Mouse (Mus musculus): ENCODE measurements at regions not wholly inside any gene's neighbourhood (a gene's known extent, or its start where the extent isn't known, plus 50 kb on each side); places are given as distances from the start of the nearest gene placed in this dataset.

- no peak overlapping the region for H3K4me2 ChIP-seq (replicated peaks; ENCODE audit: low read depth, low read length)
- H3K9me3 ChIP-seq (ENCODE audit: control insufficient read depth, low read length), result no peaks in the 10 kb centered on the region
- H3K27ac ChIP-seq (ENCODE audit: low read depth, low read length), result no peak overlapping the region
- H3K36me3 ChIP-seq (ENCODE audit: control insufficient read depth, insufficient read depth, low read length), result no peaks in the 10 kb centered on the region
- no peaks in the 10 kb centered on the region for H3K27me3 ChIP-seq (ENCODE audit: control insufficient read depth, insufficient read depth, low read length)
- WGBS, result 54% methylated on average over 22 of the region's 22 CpGs
- H3K9ac ChIP-seq (ENCODE audit: low read depth, low read length), result no peak overlapping the region
- no peak overlapping the region for H3K4me3 ChIP-seq (ENCODE audit: low read length)
- no peak for ATAC-seq (ENCODE audit: low FRiP score, low TSS enrichment)
- no peaks in the 10 kb centered on the region for H3K4me1 ChIP-seq (ENCODE audit: control insufficient read depth, insufficient read depth, low read length)
Measured at GRCm38 (mm10) chr1:41035085-41035880, 229.9 kb downstream of the Tmem182 start.

GRCm38 (mm10) chr1:41036940-41037339 lies 231.5 kb downstream of the Tmem182 start:
- no peaks in the 10 kb centered on the region for H3K9me3 ChIP-seq (ENCODE audit: control insufficient read depth, low read length)
- 81% methylated on average over 12 of the region's 12 CpGs for WGBS
- H3K9ac ChIP-seq (ENCODE audit: low read depth, low read length), result no peak overlapping the region
- no peak overlapping the region for H3K4me3 ChIP-seq (ENCODE audit: low read length)
- no peaks in the 10 kb centered on the region for H3K27me3 ChIP-seq (ENCODE audit: control insufficient read depth, insufficient read depth, low read length)
- H3K4me2 ChIP-seq (replicated peaks; ENCODE audit: low read depth, low read length), result no peak overlapping the region
- H3K36me3 ChIP-seq (ENCODE audit: control insufficient read depth, insufficient read depth, low read length), result no peaks in the 10 kb centered on the region
- ATAC-seq (ENCODE audit: low FRiP score, low TSS enrichment), result no peak
- H3K4me1 ChIP-seq (ENCODE audit: control insufficient read depth, insufficient read depth, low read length), result no peaks in the 10 kb centered on the region
- H3K27ac ChIP-seq (ENCODE audit: low read depth, low read length), result no peak overlapping the region

DNA sequence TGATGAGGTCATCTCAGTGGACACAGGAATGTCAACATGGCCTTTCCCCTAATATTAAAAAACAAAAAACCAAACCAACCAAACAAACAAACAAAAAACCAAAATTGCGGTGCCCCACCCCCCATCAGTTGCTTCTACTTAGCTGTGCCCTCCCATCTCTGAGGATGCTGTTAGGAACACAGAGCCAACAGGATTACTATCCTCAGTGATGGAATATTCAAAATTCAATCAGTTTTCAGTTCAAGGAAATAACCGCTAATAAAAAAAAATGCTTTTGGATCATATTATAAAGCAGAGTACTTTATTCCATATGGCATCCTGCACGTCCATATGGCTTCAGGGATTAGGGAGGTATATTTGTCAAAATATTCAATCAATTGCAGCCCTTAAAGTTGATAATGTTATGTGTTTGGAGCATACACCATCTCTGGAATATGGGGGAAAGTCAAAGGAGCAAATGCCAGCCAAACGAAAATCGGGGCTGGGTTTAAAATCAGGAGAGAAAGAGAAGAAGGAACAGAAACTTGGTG lies 249.1 kb downstream of the Tmem182 start:
- 94% methylated on average over 5 of the region's 5 CpGs for WGBS

GRCm38 (mm10) chr1:41055761-41056160 lies 250.4 kb downstream of the Tmem182 start:
- Histone ChIP-seq H3K27ac (ENCODE audit: low read depth, low read length) (no peak overlapping the region), H3K4me3 (ENCODE audit: low read length) (no peak overlapping the region), H3K9ac (ENCODE audit: low read depth, low read length) (no peak overlapping the region), H3K4me1 (ENCODE audit: control insufficient read depth, insufficient read depth, low read length) (no peaks in the 10 kb centered on the region), H3K9me3 (ENCODE audit: control insufficient read depth, low read length) (no peaks in the 10 kb centered on the region), H3K27me3 (ENCODE audit: control insufficient read depth, insufficient read depth, low read length) (no peaks in the 10 kb centered on the region), H3K36me3 (ENCODE audit: control insufficient read depth, insufficient read depth, low read length) (no peaks in the 10 kb centered on the region), H3K4me2 (replicated peaks; ENCODE audit: low read depth, low read length) (no peak overlapping the region)
- 86% methylated on average over 10 of the region's 10 CpGs for WGBS
- no peak for ATAC-seq (ENCODE audit: low FRiP score, low TSS enrichment)

More for the DNA sequence above, 249.1 kb downstream of the Tmem182 start:
- Histone ChIP-seq H3K4me3 (ENCODE audit: low read length) (no peak overlapping the region), H3K4me1 (ENCODE audit: control insufficient read depth, insufficient read depth, low read length) (no peaks in the 10 kb centered on the region), H3K9ac (ENCODE audit: low read depth, low read length) (no peak overlapping the region), H3K36me3 (ENCODE audit: control insufficient read depth, insufficient read depth, low read length) (no peaks in the 10 kb centered on the region), H3K27me3 (ENCODE audit: control insufficient read depth, insufficient read depth, low read length) (no peaks in the 10 kb centered on the region), H3K4me2 (replicated peaks; ENCODE audit: low read depth, low read length) (no peak overlapping the region), H3K27ac (ENCODE audit: low read depth, low read length) (no peak overlapping the region), H3K9me3 (ENCODE audit: control insufficient read depth, low read length) (no peaks in the 10 kb centered on the region)
- ATAC-seq (ENCODE audit: low FRiP score, low TSS enrichment), result no peak

DNA sequence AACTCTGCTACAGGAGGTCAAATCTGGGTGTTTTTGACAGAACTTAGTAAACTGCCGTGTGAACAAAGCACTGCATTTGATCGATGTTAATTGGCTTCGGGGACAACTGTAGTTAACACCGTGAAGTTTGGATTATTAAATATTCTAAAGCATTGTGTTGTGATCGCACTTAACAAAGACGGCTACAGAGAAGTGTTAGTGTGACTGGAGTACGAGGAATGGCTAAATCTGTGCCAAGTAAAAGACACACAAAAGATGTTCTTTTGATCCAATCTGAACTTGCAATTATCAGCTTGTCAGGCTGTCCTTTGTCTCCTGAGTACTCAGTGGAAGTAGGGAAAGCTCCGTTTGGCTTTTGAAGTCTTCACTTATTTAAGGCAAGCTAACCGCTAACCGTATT lies 259.7 kb downstream of the Tmem182 start:
- Histone ChIP-seq H3K9me3 (ENCODE audit: control insufficient read depth, low read length) (no peaks in the 10 kb centered on the region), H3K27me3 (ENCODE audit: control insufficient read depth, insufficient read depth, low read length) (no peaks in the 10 kb centered on the region), H3K4me3 (ENCODE audit: low read length) (no peak overlapping the region), H3K27ac (ENCODE audit: low read depth, low read length) (no peak overlapping the region), H3K36me3 (ENCODE audit: control insufficient read depth, insufficient read depth, low read length) (no peaks in the 10 kb centered on the region), H3K9ac (ENCODE audit: low read depth, low read length) (no peak overlapping the region), H3K4me1 (ENCODE audit: control insufficient read depth, insufficient read depth, low read length) (no peaks in the 10 kb centered on the region), H3K4me2 (replicated peaks; ENCODE audit: low read depth, low read length) (no peak overlapping the region)
- WGBS, result 91% methylated on average over 10 of the region's 10 CpGs
- ATAC-seq (ENCODE audit: low FRiP score, low TSS enrichment), result no peak

DNA sequence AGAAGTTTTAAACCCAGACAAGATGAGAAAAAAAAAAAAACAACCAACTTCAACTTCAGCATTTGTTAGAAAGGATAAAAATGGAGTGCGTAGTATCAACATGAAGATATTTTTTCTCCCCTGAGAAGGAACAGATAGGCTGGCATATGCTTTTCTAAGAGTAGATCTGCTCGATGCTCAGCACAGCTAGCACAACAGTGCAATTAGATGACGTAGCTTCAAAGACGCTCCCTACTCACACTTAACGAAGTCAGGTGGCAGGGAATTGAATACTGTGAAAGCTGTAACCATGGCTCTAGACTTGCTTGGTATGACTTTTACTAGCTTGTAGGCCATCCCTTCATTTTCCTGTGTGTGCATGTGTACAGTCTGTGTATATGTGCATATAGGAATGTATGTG lies 299.5 kb downstream of the Tmem182 start:
- Histone ChIP-seq H3K4me2 (replicated peaks; ENCODE audit: low read depth, low read length) (no peak overlapping the region), H3K27me3 (ENCODE audit: control insufficient read depth, insufficient read depth, low read length) (no peaks in the 10 kb centered on the region), H3K4me3 (ENCODE audit: low read length) (no peak overlapping the region), H3K27ac (ENCODE audit: low read depth, low read length) (no peak overlapping the region), H3K36me3 (ENCODE audit: control insufficient read depth, insufficient read depth, low read length) (no peaks in the 10 kb centered on the region), H3K9me3 (ENCODE audit: control insufficient read depth, low read length) (no peaks in the 10 kb centered on the region), H3K9ac (ENCODE audit: low read depth, low read length) (no peak overlapping the region), H3K4me1 (ENCODE audit: control insufficient read depth, insufficient read depth, low read length) (no peaks in the 10 kb centered on the region)
- ATAC-seq (ENCODE audit: low FRiP score, low TSS enrichment), result no peak
- WGBS, result 92% methylated on average over 5 of the region's 5 CpGs

DNA sequence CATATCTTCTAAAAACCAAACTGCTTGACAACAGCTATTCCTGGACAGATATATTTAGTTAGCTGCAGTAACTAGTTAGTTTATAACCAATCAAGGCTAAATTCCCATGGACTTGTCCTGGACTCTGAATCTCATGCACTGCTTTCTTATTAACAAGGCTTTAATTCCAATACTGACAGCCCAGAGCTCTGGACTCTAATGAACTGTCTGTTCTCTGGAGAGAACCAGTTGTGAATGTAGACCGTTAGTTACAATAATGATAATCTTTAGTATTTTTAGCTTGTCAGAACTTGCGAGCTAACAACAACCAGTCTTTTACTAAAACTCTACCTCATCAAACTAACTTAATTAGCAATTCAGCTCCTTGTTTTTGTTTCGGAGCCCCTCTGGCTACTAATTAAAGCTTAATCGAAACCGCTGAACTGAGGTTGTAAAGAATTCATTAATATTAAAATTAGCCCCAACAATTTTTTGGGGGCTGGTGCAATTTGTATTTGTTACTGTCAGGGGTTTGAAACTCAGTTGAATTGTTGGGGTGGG lies 316.3 kb downstream of the Tmem182 start:
- H3K9ac ChIP-seq (ENCODE audit: low read depth, low read length), result no peak overlapping the region
- no peak overlapping the region for H3K4me2 ChIP-seq (replicated peaks; ENCODE audit: low read depth, low read length)
- no peaks in the 10 kb centered on the region for H3K4me1 ChIP-seq (ENCODE audit: control insufficient read depth, insufficient read depth, low read length)
- no peaks in the 10 kb centered on the region for H3K27me3 ChIP-seq (ENCODE audit: control insufficient read depth, insufficient read depth, low read length)
- WGBS, result 74% methylated on average over 5 of the region's 5 CpGs
- no peak overlapping the region for H3K4me3 ChIP-seq (ENCODE audit: low read length)
- ATAC-seq (ENCODE audit: low FRiP score, low TSS enrichment), result no peak
- no peak overlapping the region for H3K27ac ChIP-seq (ENCODE audit: low read depth, low read length)
- no peaks in the 10 kb centered on the region for H3K36me3 ChIP-seq (ENCODE audit: control insufficient read depth, insufficient read depth, low read length)
- H3K9me3 ChIP-seq (ENCODE audit: control insufficient read depth, low read length), result no peaks in the 10 kb centered on the region

DNA sequence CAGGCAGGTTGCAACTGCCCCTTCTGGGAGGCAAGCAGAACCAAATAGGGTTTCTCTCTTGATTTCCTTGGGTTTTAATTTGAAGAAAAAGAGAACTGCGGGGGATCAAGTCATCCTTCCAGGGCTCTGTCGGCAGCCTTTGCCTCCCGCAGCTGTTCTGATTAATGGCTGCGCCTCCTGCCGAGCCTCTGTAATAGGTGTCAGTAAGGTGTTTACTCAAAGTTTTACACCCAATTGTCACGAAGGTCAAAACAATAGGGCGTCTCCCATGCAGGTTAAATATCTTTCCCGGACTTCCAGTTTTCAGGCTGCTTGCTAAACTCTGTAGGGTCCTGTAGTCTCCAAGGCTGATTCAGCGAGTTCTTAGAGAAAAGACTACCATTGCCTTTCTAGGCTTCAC lies 326.0 kb downstream of the Tmem182 start:
- H3K4me2 ChIP-seq (replicated peaks; ENCODE audit: low read depth, low read length), result 0 out of 2 replicates have a peak overlapping the region, but pooled peaks have one; percentile 1
- no peak overlapping the region for H3K27ac ChIP-seq (ENCODE audit: low read depth, low read length)
- no peaks in the 10 kb centered on the region for H3K9me3 ChIP-seq (ENCODE audit: control insufficient read depth, low read length)
- no peaks in the 10 kb centered on the region for H3K4me1 ChIP-seq (ENCODE audit: control insufficient read depth, insufficient read depth, low read length)
- no peak overlapping the region for H3K9ac ChIP-seq (ENCODE audit: low read depth, low read length)
- 7% methylated on average over 9 of the region's 9 CpGs for WGBS
- H3K4me3 ChIP-seq (ENCODE audit: low read length), result no peak overlapping the region
- no peaks in the 10 kb centered on the region for H3K27me3 ChIP-seq (ENCODE audit: control insufficient read depth, insufficient read depth, low read length)
- no peak for ATAC-seq (ENCODE audit: low FRiP score, low TSS enrichment)
- H3K36me3 ChIP-seq (ENCODE audit: control insufficient read depth, insufficient read depth, low read length), result no peaks in the 10 kb centered on the region

DNA sequence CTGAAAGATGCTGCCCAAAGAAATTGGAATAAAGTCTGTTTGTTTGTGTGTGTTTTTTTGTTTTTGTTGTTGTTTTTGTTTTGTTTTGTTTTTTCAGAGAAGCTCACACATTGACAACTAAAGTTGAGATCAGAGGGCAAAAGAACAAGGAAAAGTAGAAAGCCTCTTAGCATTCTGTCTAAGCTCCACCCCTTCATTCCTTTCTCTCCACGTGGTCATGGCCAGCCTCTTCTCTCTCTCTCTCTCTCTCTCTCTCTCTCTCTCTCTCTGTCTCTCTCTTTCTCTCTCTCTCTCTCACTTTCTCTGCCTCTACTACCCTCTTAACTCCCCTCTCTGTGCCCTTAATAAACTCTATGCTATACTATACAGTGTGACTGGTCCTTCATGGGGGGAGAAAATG lies 327.7 kb downstream of the Tmem182 start:
- Histone ChIP-seq H3K4me3 (ENCODE audit: low read length) (no peak overlapping the region), H3K27ac (ENCODE audit: low read depth, low read length) (no peak overlapping the region), H3K4me1 (ENCODE audit: control insufficient read depth, insufficient read depth, low read length) (no peaks in the 10 kb centered on the region), H3K9me3 (ENCODE audit: control insufficient read depth, low read length) (no peaks in the 10 kb centered on the region), H3K36me3 (ENCODE audit: control insufficient read depth, insufficient read depth, low read length) (no peaks in the 10 kb centered on the region), H3K4me2 (replicated peaks; ENCODE audit: low read depth, low read length) (no peak overlapping the region), H3K27me3 (ENCODE audit: control insufficient read depth, insufficient read depth, low read length) (no peaks in the 10 kb centered on the region), H3K9ac (ENCODE audit: low read depth, low read length) (no peak overlapping the region)
- 22% methylated on average over 1 of the region's 1 CpGs for WGBS
- ATAC-seq (ENCODE audit: low FRiP score, low TSS enrichment), result no peak

All from kidney, embryonic 14.5 days (tissue).